Mouse (Mus musculus) heart, postnatal 0 days (tissue): ENCODE results near the gene Map7.

Experiments
- CTCF ChIP-seq: IDR thresholded peaks from 2 replicates; pipeline ENCODE4 v1.5.1; 2016; ENCODE audit warnings: antibody characterized with exemption, control low read depth, low read depth
- EP300 ChIP-seq: IDR thresholded peaks from 2 replicates; pipeline ENCODE4 v1.6.1; 2016; ENCODE audit warnings: antibody characterized with exemption, low read depth

GRCm38 (mm10) chr10:20313941-20314340, 165.7 kb downstream of the Map7 start:
- TF ChIP-seq CTCF, result no peak
- TF ChIP-seq EP300, result no peak
